Mouse (Mus musculus): ENCODE data around the gene Nsa2. TPM values are rescaled to one million over a fixed set of nuclear protein-coding genes. Genes with fewer than 3 reads are reported as not detected.

Nsa2 gene
- polyA plus RNA-seq, 1 experiment from 2014 or later: 46.9 TPM

Other genes starting within 250 kb of the Nsa2 start
- 0.19 TPM in 1 of 2 replicates, not detected in the other for gene Gcnt4, start 213.2 kb downstream of the Nsa2 start, polyA plus RNA-seq (2014; fragmentation: Nextera tagmentation; extraction: Ambion mirVana)
- gene 1700029F12Rik, start 103.6 kb downstream of the Nsa2 start, polyA plus RNA-seq (2014; fragmentation: Nextera tagmentation; extraction: Ambion mirVana): not detected in 2 replicates
- gene Fam169a, start 70.7 kb downstream of the Nsa2 start, polyA plus RNA-seq (2014; fragmentation: Nextera tagmentation; extraction: Ambion mirVana): 41.3 and 41.4 TPM in 2 replicates
- 0.37 and 0.67 TPM in 2 replicates for gene Gm6169, start 38.7 kb downstream of the Nsa2 start, polyA plus RNA-seq (2014; fragmentation: Nextera tagmentation; extraction: Ambion mirVana)
- gene Gfm2, start within 50 bp of the Nsa2 start, polyA plus RNA-seq (2014; fragmentation: Nextera tagmentation; extraction: Ambion mirVana): 36.1 and 40.5 TPM in 2 replicates
- gene Hexb, start 60.4 kb upstream of the Nsa2 start, polyA plus RNA-seq (2014; fragmentation: Nextera tagmentation; extraction: Ambion mirVana): 48.2 and 54.1 TPM in 2 replicates
- 72.3 and 94.5 TPM in 2 replicates for gene Enc1, start 103.2 kb upstream of the Nsa2 start, polyA plus RNA-seq (2014; fragmentation: Nextera tagmentation; extraction: Ambion mirVana)